Mouse (Mus musculus) bone marrow, adult 2 months (tissue): Measurements from ENCODE around the gene Gm47985. TPM values are rescaled to one million over a fixed set of nuclear protein-coding genes. Genes with fewer than 3 reads are reported as not detected.
A peak's percentile ranks its signal among the peaks of the same experiment; 100 is the strongest.
"Not testable (repeated sequence)": the region's sequence is repeated elsewhere in the genome, so short reads cannot be mapped to it uniquely, and the experiment has no call there.

Experiments used
- H3K27ac ChIP-seq: fragments of 200-500 bp; 2 replicates; pipeline ENCODE4 v1.5.1; 2012; ENCODE audit warnings: low read depth, mild to moderate bottlenecking, control low read depth, inconsistent platforms, low read length; ENCODE audit not compliant: control insufficient read depth, poor library complexity, insufficient read depth
- H3K4me1 ChIP-seq: fragments of 200-500 bp; 2 replicates; pipeline ENCODE4 v1.6.1; 2011; ENCODE audit warnings: low read length; ENCODE audit not compliant: control insufficient read depth, insufficient read depth
- H3K4me3 ChIP-seq: fragments of 200-500 bp; replicated peaks from 2 replicates; pipeline ENCODE3; 2011; ENCODE audit warnings: mild to moderate bottlenecking, low read depth, low read length, control low read depth; ENCODE audit not compliant: control insufficient read depth
- CTCF ChIP-seq: fragments of 200-500 bp; IDR thresholded peaks from 2 replicates; pipeline ENCODE4 v1.5.1; 2011; ENCODE audit warnings: low read length, control low read depth; ENCODE audit not compliant: control insufficient read depth, insufficient read depth
- POLR2A ChIP-seq: fragments of 200-500 bp; IDR thresholded peaks from 2 replicates; pipeline ENCODE4 v1.6.1; 2011; ENCODE audit warnings: low read depth, mild to moderate bottlenecking, control low read depth, low read length, borderline replicate concordance; ENCODE audit not compliant: control insufficient read depth
- WGBS: fragments of 180-500 bp; shearing (Covaris S2); methylation state at CpG from one replicate; pipeline ENCODE4 v1.1.7; 2018; 5-methylcytosine and 5-hydroxymethylcytosine counted together
- polyA plus RNA-seq: library from polyadenylated mRNA; stranded (reverse); fragments of >200 nt; gene quantifications from 2 replicates; pipeline ENCODE4 v1.2.4, GENCODE M21; 2011; ENCODE audit warnings: low replicate concordance; ENCODE audit not compliant: missing spikeins, insufficient read depth, insufficient read length

Gene Gm47985
- polyA plus RNA-seq, 1 experiment, result not detected

- WGBS, result 13% methylated on average over 10 of the region's 10 CpGs
- H3K4me1 ChIP-seq, result no peaks in the 10 kb centered on the region; the same call in 1 of the 2 replicates
- H3K27ac ChIP-seq, result no peak overlapping the region
- no peak for TF ChIP-seq CTCF
- TF ChIP-seq POLR2A, result no peak
- no peak overlapping the region for H3K4me3 ChIP-seq
Observed at GRCm38 (mm10) chr1:151177030-151177936, 5.1 kb upstream of the Gm47985 start.

DNA sequence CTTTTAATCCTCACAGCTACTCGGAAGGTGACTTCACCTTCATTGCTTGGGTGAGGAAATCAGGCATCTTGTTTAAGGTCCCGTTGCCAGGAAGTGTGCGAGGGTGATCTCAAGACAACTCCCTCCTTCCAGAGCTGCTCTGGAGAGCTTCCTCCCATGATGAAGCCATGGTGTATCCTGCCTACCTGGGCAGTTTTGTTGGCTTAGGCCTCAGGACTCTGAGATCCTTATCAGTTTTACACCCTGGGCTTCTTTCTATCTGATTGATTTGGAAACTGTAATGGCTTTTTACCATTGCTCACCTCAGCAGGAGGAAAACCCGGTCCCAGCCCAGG lies 4.4 kb upstream of the Gm47985 start:
- H3K27ac ChIP-seq, result no peak overlapping the region; the same call in 1 of the 2 replicates
- peak overlapping the region; percentile 42 for H3K4me3 ChIP-seq
- TF ChIP-seq POLR2A, result no peak
- H3K4me1 ChIP-seq, result no peaks in the 10 kb centered on the region; the same call in 1 of the 2 replicates
- WGBS, result 22% methylated on average over 4 of the region's 4 CpGs

DNA sequence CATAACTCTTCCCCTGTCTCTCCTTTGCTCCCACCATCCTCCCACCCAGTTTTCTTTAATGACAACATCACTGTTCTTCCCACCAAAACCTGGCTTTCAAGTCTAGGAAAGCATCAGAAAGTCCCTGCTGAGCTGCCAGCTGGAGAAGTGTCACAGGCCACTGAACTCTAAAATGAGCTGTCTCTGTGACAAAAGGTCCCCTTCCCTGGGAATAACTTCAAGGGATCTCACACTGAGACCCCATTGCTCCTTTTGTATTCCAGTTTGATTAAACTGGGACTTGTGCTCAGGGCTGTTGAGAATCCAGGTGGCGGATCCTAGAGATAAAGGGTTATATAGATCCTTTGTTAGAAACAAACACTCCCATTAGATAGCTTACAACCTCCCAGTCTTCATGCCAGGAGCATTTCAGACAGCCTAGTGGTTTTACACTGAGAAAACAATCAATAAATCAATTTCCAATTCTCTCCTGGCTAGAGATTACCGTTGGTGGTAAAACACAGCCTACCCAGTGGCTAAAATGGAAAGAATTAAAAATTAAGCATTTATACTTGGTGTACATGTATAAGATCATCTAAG lies 3.7 kb upstream of the Gm47985 start:
- H3K4me1 ChIP-seq, result no peaks in the 10 kb centered on the region; the same call in 1 of the 2 replicates
- no peak overlapping the region for H3K27ac ChIP-seq
- H3K4me3 ChIP-seq, result no peak overlapping the region
- TF ChIP-seq CTCF (no peak), POLR2A (no peak)
- 89% methylated on average over 2 of the region's 2 CpGs for WGBS

DNA sequence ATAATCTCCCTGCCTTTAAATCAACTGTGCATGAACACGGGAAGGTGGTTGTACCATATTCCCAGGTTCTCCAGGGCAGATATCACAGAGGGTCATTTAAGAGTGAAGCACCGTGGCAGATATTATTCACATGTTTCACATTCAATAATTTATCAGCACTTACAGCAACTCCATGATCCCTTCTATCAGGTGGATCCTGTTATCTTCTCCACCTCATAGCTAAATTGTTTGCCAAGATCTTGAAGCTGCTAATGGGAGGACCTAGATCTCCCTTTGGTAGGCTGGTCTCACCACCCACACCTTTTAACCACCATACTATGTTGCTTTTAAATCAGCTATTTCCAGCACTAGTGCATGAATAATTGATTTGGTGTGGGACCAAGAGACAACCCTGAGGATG lies 2.2 kb upstream of the Gm47985 start:
- 56% methylated on average over 2 of the region's 2 CpGs for WGBS
- no peak overlapping the region for H3K27ac ChIP-seq

GRCm38 (mm10) chr1:151186186-151186585 lies 3.8 kb downstream of the Gm47985 start:
- H3K4me1 ChIP-seq, H3K4me3 ChIP-seq, H3K27ac ChIP-seq: not testable (repeated sequence)
- WGBS, result 79% methylated on average over 3 of the region's 3 CpGs

More for the DNA sequence above, 2.2 kb upstream of the Gm47985 start:
- H3K4me3 ChIP-seq, result no peak overlapping the region
- H3K4me1 ChIP-seq, result no peaks in the 10 kb centered on the region; the same call in 1 of the 2 replicates
- no peak for TF ChIP-seq POLR2A
- TF ChIP-seq CTCF, result no peak

DNA sequence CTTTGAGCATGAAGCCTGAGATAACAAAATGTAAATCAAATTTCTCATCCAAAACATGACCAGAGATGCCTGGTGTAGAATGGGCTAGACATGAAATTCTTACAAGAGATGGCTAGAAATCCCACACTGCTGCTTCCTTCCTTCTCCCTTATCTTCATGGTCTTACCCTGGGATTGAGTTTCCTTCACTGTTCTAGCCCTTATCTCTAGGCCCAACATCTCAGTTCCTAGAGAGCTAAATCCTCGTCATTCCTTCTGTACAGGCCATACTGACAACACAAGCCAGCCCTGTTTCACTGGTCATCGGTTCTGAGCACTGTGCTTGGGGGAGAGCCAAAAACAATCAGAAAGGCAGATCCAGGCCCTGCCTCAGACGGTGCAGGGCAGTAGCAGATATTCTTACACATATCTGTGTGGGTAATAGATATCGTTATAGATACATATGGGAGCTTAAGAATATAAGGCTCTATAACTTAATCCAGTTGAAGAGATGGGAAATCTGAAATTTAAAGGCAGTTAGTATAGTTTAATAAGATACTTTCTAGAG lies 4.6 kb downstream of the Gm47985 start:
- whole genome bisulfite sequencing, result 79% methylated on average over 4 of the region's 4 CpGs
- H3K27ac ChIP-seq, H3K4me1 ChIP-seq, H3K4me3 ChIP-seq: not testable (repeated sequence)

- TF ChIP-seq CTCF (no peak), POLR2A (no peak)
- H3K4me3 ChIP-seq, result no peak overlapping the region
- H3K27ac ChIP-seq, result no peak overlapping the region
- no peaks in the 10 kb centered on the region for H3K4me1 ChIP-seq
- 78% methylated on average over 4 of the region's 4 CpGs for WGBS
Observed at GRCm38 (mm10) chr1:151188469-151188868, 6.1 kb downstream of the Gm47985 start.

DNA sequence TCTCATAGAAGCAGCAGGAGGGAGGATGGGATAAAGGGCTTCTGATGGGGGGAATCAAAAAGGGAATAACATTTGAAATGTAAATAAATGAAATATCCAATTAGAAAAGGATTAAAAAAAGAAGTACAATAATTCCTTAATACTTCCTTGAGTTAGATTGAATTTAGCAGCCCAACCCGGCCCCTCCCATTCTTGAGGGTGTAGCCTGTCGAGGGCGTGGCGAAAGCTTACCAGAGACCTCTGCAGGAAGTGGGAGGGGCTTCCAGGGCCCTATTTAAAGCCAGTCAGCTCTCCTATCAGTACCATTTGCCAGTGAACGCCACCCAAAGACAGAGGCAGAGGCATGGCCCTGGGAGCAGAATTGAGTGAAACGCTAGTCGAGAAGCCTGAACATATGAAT lies 9.7 kb downstream of the Gm47985 start, which contains the start of gene Gm8947:
TSS of gene Gm8947 (plus strand) at position 302 of the 400 bp plus-strand sequence.
- H3K4me1 ChIP-seq, H3K27ac ChIP-seq: not testable (repeated sequence)
- no CpG with 5 or more reads among the region's 7 CpGs for WGBS

GRCm38 (mm10) chr1:151192739-151193138 lies 10.4 kb downstream of the Gm47985 start:
- not testable (repeated sequence) for H3K4me3 ChIP-seq, H3K4me1 ChIP-seq, H3K27ac ChIP-seq
- WGBS, result 93% methylated on average over 15 of the region's 15 CpGs

More for the DNA sequence above, 9.7 kb downstream of the Gm47985 start, which contains the start of gene Gm8947:
- H3K4me3 ChIP-seq, result not testable (repeated sequence)

DNA sequence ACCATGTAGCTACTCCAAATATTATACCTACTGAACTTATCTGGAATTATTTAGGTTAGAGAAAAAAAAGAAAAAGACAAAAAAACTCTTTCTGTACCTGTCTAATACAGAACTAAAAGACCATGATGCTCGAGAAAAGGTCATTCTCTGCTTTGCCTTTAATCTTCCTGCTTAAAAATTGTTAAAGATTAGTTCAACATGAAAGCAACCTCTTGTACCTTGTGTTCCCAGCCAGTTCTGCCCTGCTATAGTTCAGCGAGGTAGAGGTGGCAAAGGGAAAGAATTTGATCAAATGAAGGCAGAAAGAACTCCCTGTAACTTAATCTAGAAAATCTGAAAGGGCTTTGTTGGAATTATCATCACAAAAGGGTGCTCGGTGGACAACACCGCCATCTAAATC lies 13.6 kb downstream of the Gm47985 start:
- H3K4me3 ChIP-seq, H3K4me1 ChIP-seq, H3K27ac ChIP-seq: not testable (repeated sequence)
- 85% methylated on average over 4 of the region's 4 CpGs for WGBS

DNA sequence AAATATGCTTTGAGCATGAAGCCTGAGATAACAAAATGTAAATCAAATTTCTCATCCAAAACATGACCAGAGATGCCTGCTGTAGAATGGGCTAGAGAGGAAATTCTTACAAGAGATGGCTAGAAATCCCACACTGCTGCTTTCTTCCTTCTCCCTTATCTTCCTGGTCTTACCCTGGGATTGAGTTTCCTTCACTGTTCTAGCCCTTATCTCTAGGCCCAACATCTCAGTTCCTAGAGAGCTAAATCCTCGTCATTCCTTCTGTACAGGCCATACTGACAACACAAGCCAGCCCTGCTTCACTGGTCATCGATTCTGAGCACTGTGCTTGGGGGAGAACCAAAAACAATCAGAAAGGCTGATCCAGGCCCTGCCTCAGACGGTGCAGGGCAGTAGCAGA lies 14.4 kb downstream of the Gm47985 start:
- WGBS, result 78% methylated on average over 3 of the region's 3 CpGs
- not testable (repeated sequence) for H3K27ac ChIP-seq, H3K4me3 ChIP-seq, H3K4me1 ChIP-seq

GRCm38 (mm10) chr1:151198120-151198519 lies 15.8 kb downstream of the Gm47985 start, which contains the start of gene Gm47995:
TSS of gene Gm47995 (plus strand) at chr1:151198448.
- H3K4me3 ChIP-seq, H3K27ac ChIP-seq, H3K4me1 ChIP-seq: not testable (repeated sequence)
- 62% methylated on average over 4 of the region's 4 CpGs for WGBS

DNA sequence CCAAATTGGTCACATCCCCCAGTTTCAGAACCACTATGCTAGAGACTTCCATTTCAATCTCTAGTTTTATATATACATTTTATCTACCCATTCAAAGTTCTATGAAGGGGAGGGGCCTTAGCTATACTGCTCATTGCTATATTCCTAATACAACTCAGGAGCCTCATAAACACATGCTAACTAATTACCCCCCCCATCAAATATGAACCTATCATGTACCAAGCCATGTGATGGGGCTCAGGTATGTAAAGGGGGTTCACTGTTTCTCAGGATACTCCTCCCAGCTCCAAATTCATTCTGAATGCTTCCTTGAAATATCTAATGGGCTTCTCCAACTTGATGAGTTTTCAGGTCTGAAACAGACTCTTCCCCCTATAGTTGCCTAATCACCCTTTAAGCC lies 18.3 kb downstream of the Gm47985 start:
- not testable (repeated sequence) for H3K27ac ChIP-seq, H3K4me1 ChIP-seq, H3K4me3 ChIP-seq
